Comparison of ENCODE assay signal across 20 mouse cellular contexts in the genomic region with DNA sequence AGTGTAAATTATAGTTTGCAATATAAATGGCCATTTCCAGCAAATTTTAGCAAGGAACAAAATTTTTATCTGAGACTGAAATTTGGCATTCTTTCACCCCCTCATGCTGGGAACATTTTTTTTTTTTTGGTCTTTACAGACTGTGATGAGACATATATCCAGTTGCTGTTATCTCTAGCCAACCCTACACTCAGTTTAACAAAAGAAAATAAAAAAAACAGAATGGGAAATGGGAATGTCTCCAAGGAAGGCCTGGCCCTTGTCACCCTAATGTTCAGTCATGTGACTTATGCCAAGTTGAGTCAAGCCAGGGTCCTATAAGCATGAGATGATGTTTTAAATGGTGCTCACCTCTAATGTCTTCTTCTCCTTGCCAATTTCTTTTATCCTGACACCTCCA.
"Had no signal": no experiment of that assay in that cellular context is flagged by ENCODE, and none has a peak within 500 bp of the region (broad histone marks: within the 10 kb centered on the region; RNA-seq: fewer than 3 reads in every experiment).

No protein-coding gene starts in this region.

- H3K4me3 ChIP-seq: liver, embryonic 12.5 days; midbrain, embryonic 10.5 days; midbrain, embryonic 12.5 days; myocyte; neural tube, embryonic 13.5 days; neural tube, embryonic 15.5 days had no signal

- H3K9me3 ChIP-seq: midbrain, embryonic 10.5 days; midbrain, embryonic 12.5 days; neural tube, embryonic 13.5 days; neural tube, embryonic 15.5 days had no signal

- H3K27ac ChIP-seq: liver, embryonic 12.5 days; liver, embryonic 14.5 days; midbrain, embryonic 10.5 days; midbrain, embryonic 12.5 days; neural tube, embryonic 13.5 days; neural tube, embryonic 15.5 days had no signal

- H3K27me3 ChIP-seq: liver, embryonic 12.5 days; midbrain, embryonic 12.5 days; neural tube, embryonic 13.5 days; neural tube, embryonic 15.5 days had no signal

- ATAC-seq: liver, embryonic 12.5 days; midbrain, embryonic 16.5 days had no signal

- H3K4me2 ChIP-seq: liver, embryonic 12.5 days; midbrain, embryonic 12.5 days; neural tube, embryonic 13.5 days; neural tube, embryonic 15.5 days had no signal

- H3K36me3 ChIP-seq: liver, embryonic 12.5 days; midbrain, embryonic 10.5 days; midbrain, embryonic 12.5 days; neural tube, embryonic 13.5 days; neural tube, embryonic 15.5 days had no signal

- H3K9ac ChIP-seq: liver, embryonic 12.5 days; liver, embryonic 14.5 days; midbrain, embryonic 12.5 days; neural tube, embryonic 13.5 days; neural tube, embryonic 15.5 days had no signal

- H3K4me1 ChIP-seq: liver, embryonic 12.5 days; midbrain, embryonic 10.5 days; midbrain, embryonic 12.5 days had no signal

- DNase-seq: lung, adult 18-20 months; lung, postnatal 10 days; lung, postnatal 36 days; midbrain, embryonic 14.5 days; retina, postnatal 1 day; right cerebral cortex, adult 18-20 months; right cerebral cortex, postnatal 25 days; right cerebral cortex, postnatal 4 days; spleen, adult 18-20 months; thymus, adult 2 months; thymus, postnatal 25 days; thymus, postnatal 4 days had no signal
